Mouse (Mus musculus): ENCODE results near the gene G6pc3. TPM values are rescaled to one million over a fixed set of nuclear protein-coding genes. Genes with fewer than 3 reads are reported as not detected.
"Not testable (repeated sequence)": the region's sequence is repeated elsewhere in the genome, so short reads cannot be mapped to it uniquely, and the experiment has no call there.

Gene G6pc3
- polyA plus RNA-seq, 1 experiment from 2014 or later, result 29.6 TPM

GRCm38 (mm10) chr11:102158024-102158423 lies 31.4 kb upstream of the G6pc3 start:
- not testable (repeated sequence) for H3K4me3 ChIP-seq (replicated peaks); H3K4me1 ChIP-seq; H3K36me3 ChIP-seq; H3K27ac ChIP-seq; H3K9ac ChIP-seq; H3K4me2 ChIP-seq; H3K27me3 ChIP-seq (replicated peaks); ATAC-seq (ENCODE audit: insufficient read depth, low FRiP score, low read depth); H3K9me3 ChIP-seq
- WGBS, result 77% methylated on average over 2 of the region's 2 CpGs

- Histone ChIP-seq H3K27me3 (replicated peaks) (no peaks in the 10 kb centered on the region), H3K4me1 (peaks cover 9% of the 10 kb centered on the region), H3K4me2 (no peak overlapping the region), H3K36me3 (peaks cover 18% of the 10 kb centered on the region), H3K4me3 (replicated peaks) (no peak overlapping the region), H3K9ac (no peak overlapping the region), H3K27ac (no peak overlapping the region), H3K9me3 (no peaks in the 10 kb centered on the region)
- WGBS, result 70% methylated on average over 5 of the region's 5 CpGs
- ATAC-seq (ENCODE audit: insufficient read depth, low FRiP score, low read depth), result no peak
Observed at GRCm38 (mm10) chr11:102159781-102160180, 29.6 kb upstream of the G6pc3 start.

GRCm38 (mm10) chr11:102165971-102166722 lies 23.3 kb upstream of the G6pc3 start:
- ATAC-seq (ENCODE audit: insufficient read depth, low FRiP score, low read depth), result no peak
- H3K4me3 ChIP-seq (replicated peaks), result no peak overlapping the region
- H3K27me3 ChIP-seq (replicated peaks), result no peaks in the 10 kb centered on the region
- 37% methylated on average over 6 of the region's 6 CpGs for WGBS
- no peak overlapping the region for H3K4me2 ChIP-seq
- no peaks in the 10 kb centered on the region for H3K9me3 ChIP-seq
- no peak overlapping the region for H3K27ac ChIP-seq
- H3K4me1 ChIP-seq, result no peaks in the 10 kb centered on the region
- H3K9ac ChIP-seq, result no peak overlapping the region
- H3K36me3 ChIP-seq, result peaks cover 38% of the 10 kb centered on the region

- Histone ChIP-seq H3K4me2 (no peak overlapping the region), H3K27ac (no peak overlapping the region), H3K27me3 (replicated peaks) (no peaks in the 10 kb centered on the region), H3K9me3 (no peaks in the 10 kb centered on the region), H3K36me3 (peaks cover 34% of the 10 kb centered on the region), H3K4me1 (no peaks in the 10 kb centered on the region), H3K9ac (no peak overlapping the region), H3K4me3 (replicated peaks) (no peak overlapping the region)
- 85% methylated on average over 5 of the region's 5 CpGs for WGBS
- ATAC-seq (ENCODE audit: insufficient read depth, low FRiP score, low read depth), result no peak
Observed at GRCm38 (mm10) chr11:102167539-102167938, 21.9 kb upstream of the G6pc3 start.

- H3K27ac ChIP-seq, result no peak overlapping the region
- H3K4me2 ChIP-seq, result no peak overlapping the region
- H3K4me1 ChIP-seq, result no peaks in the 10 kb centered on the region
- WGBS, result 82% methylated on average over 5 of the region's 5 CpGs
- H3K9ac ChIP-seq, result no peak overlapping the region
- H3K36me3 ChIP-seq, result peaks cover 28% of the 10 kb centered on the region
- no peak overlapping the region for H3K4me3 ChIP-seq (replicated peaks)
- no peaks in the 10 kb centered on the region for H3K27me3 ChIP-seq (replicated peaks)
- ATAC-seq (ENCODE audit: insufficient read depth, low FRiP score, low read depth), result no peak
- no peaks in the 10 kb centered on the region for H3K9me3 ChIP-seq
Observed at GRCm38 (mm10) chr11:102168689-102169088, 20.7 kb upstream of the G6pc3 start.

- ATAC-seq (ENCODE audit: insufficient read depth, low FRiP score, low read depth), result no peak
- no peaks in the 10 kb centered on the region for H3K9me3 ChIP-seq
- H3K4me1 ChIP-seq, result peaks cover 3% of the 10 kb centered on the region; the same call in 1 of the 2 replicates
- H3K9ac ChIP-seq, result no peak overlapping the region
- no peaks in the 10 kb centered on the region for H3K27me3 ChIP-seq (replicated peaks)
- H3K4me2 ChIP-seq, result no peak overlapping the region
- no peak overlapping the region for H3K4me3 ChIP-seq (replicated peaks)
- peaks cover 18% of the 10 kb centered on the region for H3K36me3 ChIP-seq
- no peak overlapping the region for H3K27ac ChIP-seq
Observed at GRCm38 (mm10) chr11:102179836-102180235, 9.6 kb upstream of the G6pc3 start.

GRCm38 (mm10) chr11:102184253-102184645 lies 5.2 kb upstream of the G6pc3 start:
- H3K9ac ChIP-seq, result peak overlapping the region; percentile 94
- 2% methylated on average over 7 of the region's 7 CpGs for WGBS
- ATAC-seq (ENCODE audit: insufficient read depth, low FRiP score, low read depth), result no peak
- H3K36me3 ChIP-seq, result 0 out of 2 replicates have a peak, but pooled peaks cover 4% of the 10 kb centered on the region
- H3K9me3 ChIP-seq, result no peaks in the 10 kb centered on the region
- H3K4me2 ChIP-seq, result peak overlapping the region; percentile 65
- no peaks in the 10 kb centered on the region for H3K27me3 ChIP-seq (replicated peaks)
- H3K4me3 ChIP-seq (replicated peaks), result peak overlapping the region; percentile 92
- H3K4me1 ChIP-seq, result peaks cover 10% of the 10 kb centered on the region
- H3K27ac ChIP-seq, result peak overlapping the region; percentile 94

- Histone ChIP-seq H3K4me1 (peaks cover 11% of the 10 kb centered on the region), H3K4me2 (peak within 1 kb of the TSS; percentile 65), H3K9ac (peak within 1 kb of the TSS; percentile 94), H3K27ac (peak within 1 kb of the TSS; percentile 94), H3K36me3 (0 out of 2 replicates have a peak, but pooled peaks cover 4% of the 10 kb centered on the region), H3K4me3 (replicated peaks) (peak within 1 kb of the TSS; percentile 92), H3K27me3 (replicated peaks) (no peaks in the 10 kb centered on the region), H3K9me3 (no peaks in the 10 kb centered on the region)
- WGBS, result under 1% methylated on average over 69 of the region's 70 CpGs
- peak; percentile 76 for ATAC-seq (ENCODE audit: insufficient read depth, low FRiP score, low read depth)
Observed at GRCm38 (mm10) chr11:102184646-102185495, 4.5 kb upstream of the G6pc3 start, which contains the start of gene Lsm12. TSS of gene Lsm12 (minus strand) at chr11:102185296.

- no peaks in the 10 kb centered on the region for H3K9me3 ChIP-seq
- H3K27me3 ChIP-seq (replicated peaks), result no peaks in the 10 kb centered on the region
- peak overlapping the region; percentile 65 for H3K4me2 ChIP-seq
- peaks cover 16% of the 10 kb centered on the region for H3K4me1 ChIP-seq
- no peak overlapping the region for H3K9ac ChIP-seq
- peak overlapping the region; percentile 92 for H3K4me3 ChIP-seq (replicated peaks)
- peak overlapping the region; percentile 94 for H3K27ac ChIP-seq
- 0 out of 2 replicates have a peak, but pooled peaks cover 4% of the 10 kb centered on the region for H3K36me3 ChIP-seq
- ATAC-seq (ENCODE audit: insufficient read depth, low FRiP score, low read depth), result no peak
- 49% methylated on average over 3 of the region's 3 CpGs for WGBS
Observed at GRCm38 (mm10) chr11:102185677-102186076, 3.7 kb upstream of the G6pc3 start.

GRCm38 (mm10) chr11:102186235-102186634 lies 3.2 kb upstream of the G6pc3 start:
- 0 out of 2 replicates have a peak, but pooled peaks cover 4% of the 10 kb centered on the region for H3K36me3 ChIP-seq
- peak overlapping the region; percentile 16; the same call in 1 of the 2 replicates for H3K27ac ChIP-seq
- H3K9ac ChIP-seq, result no peak overlapping the region
- 50% methylated on average over 1 of the region's 1 CpGs for WGBS
- no peaks in the 10 kb centered on the region for H3K9me3 ChIP-seq
- H3K27me3 ChIP-seq (replicated peaks), result no peaks in the 10 kb centered on the region
- peaks cover 21% of the 10 kb centered on the region for H3K4me1 ChIP-seq
- ATAC-seq (ENCODE audit: insufficient read depth, low FRiP score, low read depth), result no peak
- H3K4me3 ChIP-seq (replicated peaks), result no peak overlapping the region
- H3K4me2 ChIP-seq, result no peak overlapping the region

GRCm38 (mm10) chr11:102188980-102189379 lies 440 bp upstream of the G6pc3 start:
- no peak for ATAC-seq (ENCODE audit: insufficient read depth, low FRiP score, low read depth)
- 57% methylated on average over 6 of the region's 6 CpGs for WGBS
- Histone ChIP-seq H3K4me3 (replicated peaks) (peak overlapping the region; percentile 59), H3K9ac (no peak overlapping the region), H3K9me3 (no peaks in the 10 kb centered on the region), H3K4me1 (peaks cover 19% of the 10 kb centered on the region; the same call in 1 of the 2 replicates), H3K36me3 (no peaks in the 10 kb centered on the region), H3K27me3 (replicated peaks) (no peaks in the 10 kb centered on the region), H3K4me2 (peak overlapping the region; percentile 91), H3K27ac (peak overlapping the region; percentile 81; the same call in 1 of the 2 replicates)

GRCm38 (mm10) chr11:102190848-102191247 lies 1.4 kb downstream of the G6pc3 start:
- Histone ChIP-seq H3K4me2 (peak overlapping the region; percentile 91), H3K4me1 (peaks cover 19% of the 10 kb centered on the region; the same call in 1 of the 2 replicates), H3K36me3 (peaks cover 12% of the 10 kb centered on the region; the same call in 1 of the 2 replicates), H3K9me3 (no peaks in the 10 kb centered on the region), H3K27ac (0 out of 2 replicates have a peak overlapping the region, but pooled peaks have one; percentile 26), H3K27me3 (replicated peaks) (no peaks in the 10 kb centered on the region), H3K9ac (no peak overlapping the region), H3K4me3 (replicated peaks) (no peak overlapping the region)
- ATAC-seq (ENCODE audit: insufficient read depth, low FRiP score, low read depth), result no peak
- 45% methylated on average over 4 of the region's 4 CpGs for WGBS

All from stomach, embryonic 15.5 days (tissue).